Mouse (Mus musculus) CH12.LX (cell line): ENCODE measurements around the gene Gm26897. TPM values are rescaled to one million over a fixed set of nuclear protein-coding genes. Genes with fewer than 3 reads are reported as not detected.

ENCODE experiments used
- DNase-seq: peaks from one replicate; pipeline ENCODE4 v3.0.0-alpha.2; 2013; ENCODE audit errors: extremely low read depth
- H3K27ac ChIP-seq: 2 replicates; pipeline ENCODE4 v1.5.1; 2012; ENCODE audit warnings: low read depth, mild to moderate bottlenecking, control low read depth, moderate library complexity; ENCODE audit not compliant: insufficient read depth
- H3K27me3 ChIP-seq: replicated peaks from 2 replicates; pipeline ENCODE3; 2012; ENCODE audit warnings: inconsistent platforms
- H3K36me3 ChIP-seq, 2 experiments: replicated peaks in 1 of 2; 2 replicates each; pipeline versions ENCODE3 to v1.6.1; 2012; ENCODE audit warnings: inconsistent platforms in 1 of 2, low read length in 1 of 2, mild to moderate bottlenecking in 1 of 2, mixed read lengths in 1 of 2, moderate library complexity in 1 of 2; ENCODE audit not compliant: control insufficient read depth in 1 of 2, insufficient read depth in 1 of 2
- H3K4me1 ChIP-seq, 2 experiments: 2 replicates each; pipeline ENCODE4 v1.6.1; 2012; ENCODE audit warnings: inconsistent platforms in 1 of 2, moderate library complexity in 1 of 2; ENCODE audit not compliant: insufficient read depth in 2 of 2, control insufficient read depth in 1 of 2
- H3K4me2 ChIP-seq: 2 replicates; pipeline ENCODE4 v1.6.1; 2012; ENCODE audit warnings: low read depth, mild to moderate bottlenecking, control low read depth; ENCODE audit not compliant: poor library complexity, insufficient read depth, severe bottlenecking
- H3K4me3 ChIP-seq, 3 experiments: fragments of 150-350 bp in 1 of 3; sonication (generic) in 1 of 3; replicated peaks in 1 of 3; 2 replicates each; pipeline versions ENCODE3 to v1.5.1; 2011 to 2012; ENCODE audit warnings: low read depth in 2 of 3, low read length in 2 of 3, mild to moderate bottlenecking in 2 of 3, moderate library complexity in 2 of 3, control low read depth in 1 of 3, improper control_type of control experiment in 1 of 3, inconsistent platforms in 1 of 3, mixed read lengths in 1 of 3; ENCODE audit not compliant: poor library complexity in 1 of 3
- H3K79me2 ChIP-seq: replicated peaks from 2 replicates; pipeline ENCODE4 v1.6.1; 2012; ENCODE audit warnings: mild to moderate bottlenecking, moderate library complexity; ENCODE audit not compliant: control insufficient read depth, poor library complexity, insufficient read depth, severe bottlenecking; ENCODE audit errors: extremely low read depth
- H3K9ac ChIP-seq: 2 replicates; pipeline ENCODE4 v1.6.1; 2012; ENCODE audit warnings: low read depth, mild to moderate bottlenecking, control low read depth, moderate library complexity; ENCODE audit not compliant: insufficient read depth
- H3K9me3 ChIP-seq: replicated peaks from 2 replicates; pipeline ENCODE3; 2012; ENCODE audit warnings: low read length, inconsistent platforms, mixed read lengths
- BHLHE40 ChIP-seq: IDR thresholded peaks from 2 replicates; pipeline ENCODE4 v1.6.1; 2011; ENCODE audit warnings: mild to moderate bottlenecking, low read depth, low read length, improper control_type of control experiment
- CHD2 ChIP-seq: IDR thresholded peaks from 2 replicates; pipeline ENCODE4 v1.6.1; 2011; ENCODE audit warnings: low read length, improper control_type of control experiment
- CTCF ChIP-seq, 2 experiments: IDR thresholded peaks in 1 of 2; conservative IDR thresholded peaks in 1 of 2; 2 replicates each; pipeline ENCODE4 v1.5.1; 2011 to 2012; ENCODE audit warnings: low read depth in 2 of 2, low read length in 2 of 2, improper control_type of control experiment in 1 of 2, inconsistent platforms in 1 of 2, mild to moderate bottlenecking in 1 of 2, moderate library complexity in 1 of 2
- ELF1 ChIP-seq: IDR thresholded peaks from 2 replicates; pipeline ENCODE4 v1.6.1; 2014; ENCODE audit warnings: low read depth, mild to moderate bottlenecking, inconsistent platforms, low read length, improper control_type of control experiment
- EP300 ChIP-seq: IDR thresholded peaks from 2 replicates; pipeline ENCODE4 v1.6.1; 2011; ENCODE audit warnings: low read length, improper control_type of control experiment
- ETS1 ChIP-seq: conservative IDR thresholded peaks from 2 replicates; pipeline ENCODE4 v1.6.1; 2012; ENCODE audit warnings: low read depth, mild to moderate bottlenecking, inconsistent platforms, low read length, improper control_type of control experiment, moderate library complexity
- GABPA ChIP-seq: IDR thresholded peaks from 2 replicates; pipeline ENCODE4 v1.6.1; 2012; ENCODE audit warnings: low read depth, low read length, improper control_type of control experiment, inconsistent platforms; ENCODE audit not compliant: insufficient replicate concordance
- JUND ChIP-seq: conservative IDR thresholded peaks from 2 replicates; pipeline ENCODE4 v1.6.1; 2011; ENCODE audit warnings: low read depth, low read length, improper control_type of control experiment
- MAFK ChIP-seq: IDR thresholded peaks from 2 replicates; pipeline ENCODE4 v1.6.1; 2011; ENCODE audit warnings: low read length, improper control_type of control experiment; ENCODE audit not compliant: insufficient replicate concordance
- MAX ChIP-seq: IDR thresholded peaks from 2 replicates; pipeline ENCODE4 v1.6.1; 2011; ENCODE audit warnings: low read length, improper control_type of control experiment
- MEF2A ChIP-seq: IDR thresholded peaks from 2 replicates; pipeline ENCODE4 v1.6.1; 2014; ENCODE audit warnings: low read depth, mild to moderate bottlenecking, inconsistent platforms, low read length, improper control_type of control experiment, borderline replicate concordance
- MYC ChIP-seq: IDR thresholded peaks from 2 replicates; pipeline ENCODE4 v1.6.1; 2011; ENCODE audit warnings: low read depth, mild to moderate bottlenecking, improper control_type of control experiment, low read length
- NRF1 ChIP-seq: IDR thresholded peaks from 2 replicates; pipeline ENCODE4 v1.6.1; 2014; ENCODE audit warnings: low read depth, mild to moderate bottlenecking, inconsistent platforms, low read length, improper control_type of control experiment, moderate library complexity
- PAX5 ChIP-seq: IDR thresholded peaks from 2 replicates; pipeline ENCODE4 v1.6.1; 2012; ENCODE audit warnings: low read length, inconsistent platforms, mixed read lengths
- POLR2A ChIP-seq: IDR thresholded peaks from 2 replicates; pipeline ENCODE4 v1.6.1; 2011; ENCODE audit warnings: low read depth, mild to moderate bottlenecking, improper control_type of control experiment, low read length
- TBP ChIP-seq: conservative IDR thresholded peaks from 2 replicates; pipeline ENCODE4 v1.6.1; 2011; ENCODE audit warnings: low read depth, low read length, improper control_type of control experiment
- UBTF ChIP-seq: IDR thresholded peaks from 2 replicates; pipeline ENCODE4 v1.6.1; 2012; ENCODE audit warnings: low read depth, mild to moderate bottlenecking, inconsistent platforms, low read length, improper control_type of control experiment, moderate library complexity
- USF2 ChIP-seq: conservative IDR thresholded peaks from 2 replicates; pipeline ENCODE4 v1.6.1; 2011; ENCODE audit warnings: low read depth, low read length, improper control_type of control experiment
- ZC3H11A ChIP-seq: IDR thresholded peaks from 2 replicates; pipeline ENCODE4 v1.6.1; 2012; ENCODE audit warnings: low read depth, mild to moderate bottlenecking, inconsistent platforms, low read length, improper control_type of control experiment
- ZKSCAN1 ChIP-seq: IDR thresholded peaks from 2 replicates; pipeline ENCODE4 v1.6.1; 2012; ENCODE audit warnings: low read depth, inconsistent platforms, low read length, improper control_type of control experiment, borderline replicate concordance
- ZMIZ1 ChIP-seq: IDR thresholded peaks from 2 replicates; pipeline ENCODE4 v1.6.1; 2012; ENCODE audit warnings: low read depth, mild to moderate bottlenecking, inconsistent platforms, low read length, improper control_type of control experiment
- dilution Hi-C: fragments of 300-500 bp; cut with MboI; formaldehyde crosslinking; loops from 2 replicates; pipeline ENCODE4 v1.14.3; 2020; ENCODE audit warnings: low sequenced_read_pairs; ENCODE audit not compliant: extremely low pct_unique_long_range_greater_than_20kb, extremely low pct_ligation_motif_present
- in situ Hi-C: fragments of 300-500 bp; cut with MboI; formaldehyde crosslinking; loops from 3 replicates; pipeline ENCODE4 v1.14.3; 2019; ENCODE audit warnings: low sequenced_read_pairs, low pct_ligation_motif_present, low pct_unique_long_range_greater_than_20kb, mixed read lengths
- polyA plus RNA-seq: library from polyadenylated mRNA; unstranded; fragments of >175 nt; gene quantifications from 2 replicates; pipeline ENCODE4 v1.2.1, GENCODE M21; 2012; ENCODE audit warnings: low read depth; ENCODE audit not compliant: insufficient read length
- total RNA-seq, 2 experiments: library from RNA; depleted of rRNA; stranded (reverse); fragments of 300-350 nt in 1 of 2; fragments of >200 nt in 1 of 2; gene quantifications; 2 replicates each; pipeline ENCODE4 v1.2.3; 2012 to 2014

Gene Gm26897
- total and polyA plus RNA-seq, 3 experiments = not detected

DNA sequence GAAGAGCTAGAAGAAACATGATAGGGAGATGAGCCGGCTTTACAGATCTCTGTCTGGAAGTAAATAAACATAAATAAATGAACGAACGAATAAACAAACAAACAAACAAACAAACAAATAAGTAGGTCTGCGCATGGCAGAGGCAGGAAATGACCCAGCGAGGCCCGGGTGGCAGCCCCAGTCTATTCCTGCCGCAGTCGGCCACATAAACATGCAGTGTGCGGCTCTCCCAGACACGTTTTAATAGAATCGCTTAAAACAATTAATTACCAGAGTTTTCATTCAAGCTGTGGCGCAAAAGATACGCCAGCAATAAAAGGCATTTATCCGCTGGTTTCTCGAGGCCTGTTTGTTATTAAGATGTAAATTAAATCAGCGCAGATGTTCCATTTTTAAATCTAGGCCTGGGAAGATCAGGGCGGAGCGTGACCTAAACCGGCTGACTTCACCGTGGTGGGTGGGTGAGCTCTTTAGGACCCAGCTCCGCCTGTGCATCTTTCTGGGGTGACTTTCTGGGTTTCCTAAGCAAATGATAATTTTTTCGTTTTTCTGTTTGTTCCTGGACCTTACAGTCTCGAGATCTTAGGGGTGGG lies 33.9 kb upstream of the Gm26897 start:
- peaks cover 90% of the 10 kb centered on the region for H3K9me3 ChIP-seq

DNA sequence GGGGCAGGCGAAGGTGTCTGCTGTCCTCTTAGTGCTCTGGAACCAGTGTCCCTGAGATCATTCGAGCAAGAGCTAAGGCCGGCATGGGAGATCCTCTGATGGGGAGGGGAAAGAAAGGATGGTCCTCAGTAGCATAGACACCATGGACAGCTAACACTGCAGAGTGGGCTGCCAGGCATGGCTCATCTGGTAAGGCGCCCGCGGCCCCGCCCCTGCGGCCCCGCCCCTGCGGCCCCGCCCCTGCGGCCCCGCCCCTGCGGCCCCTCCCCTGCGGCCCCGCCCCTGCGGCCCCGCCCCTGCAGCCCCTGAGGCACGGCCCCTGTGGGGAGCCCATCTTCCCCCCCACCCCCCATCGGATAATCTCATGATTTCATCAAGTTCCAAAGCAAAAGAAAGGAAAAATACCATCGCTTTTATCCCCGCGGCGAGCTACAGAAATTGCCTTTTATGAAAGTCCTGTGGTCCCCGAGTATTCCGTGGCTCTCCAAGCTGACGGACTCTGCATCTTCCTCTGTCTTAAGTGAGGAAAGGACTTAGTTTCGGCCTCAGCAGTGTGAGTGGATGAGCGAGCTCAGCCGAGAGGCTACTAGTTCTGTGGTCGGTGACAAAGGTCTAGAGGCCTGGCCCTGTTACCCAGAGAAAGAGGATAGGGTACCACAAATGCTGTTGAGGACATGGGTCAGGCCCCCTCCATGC lies 31.9 kb upstream of the Gm26897 start:
- Histone ChIP-seq H3K4me1 (no peaks in the 10 kb centered on the region), H3K4me2 (no peak overlapping the region), H3K27ac (no peak overlapping the region), H3K79me2 (no peaks in the 10 kb centered on the region), H3K36me3 (no peaks in the 10 kb centered on the region), H3K4me3 (peak overlapping the region in 1 of 3 experiments; percentile 17), H3K27me3 (no peaks in the 10 kb centered on the region), H3K9ac (no peak overlapping the region), H3K9me3 (peaks cover 90% of the 10 kb centered on the region)
- dilution Hi-C loops (no loop called here), in situ Hi-C loops (no loop called here)
- DNase-seq = no peak
- TF ChIP-seq NRF1 = no peak
- TF ChIP-seq JUND = no peak
- no peak for TF ChIP-seq MAX
- TF ChIP-seq POLR2A = no peak
- no peak for TF ChIP-seq ZC3H11A
- TF ChIP-seq CHD2 = no peak
- TF ChIP-seq CTCF (conservative IDR thresholded peaks at IDR 0.05 in 1 of 2, IDR thresholded peaks at IDR 0.05 in 1 of 2; ENCODE audit: low read depth in 2 of 2, low read length in 2 of 2) = no peak
- no peak for TF ChIP-seq PAX5
- no peak for TF ChIP-seq BHLHE40
- TF ChIP-seq EP300 = no peak
- TF ChIP-seq MAFK = no peak
- TF ChIP-seq UBTF = no peak
- no peak for TF ChIP-seq ZKSCAN1
- no peak for TF ChIP-seq ZMIZ1
- no peak for TF ChIP-seq USF2
- TF ChIP-seq MEF2A = no peak
- no peak for TF ChIP-seq TBP
- TF ChIP-seq MYC = no peak

More for the DNA sequence above, 33.9 kb upstream of the Gm26897 start:
- H3K9ac ChIP-seq = no peak overlapping the region
- in situ Hi-C loops (no loop called here), dilution Hi-C loops (no loop called here)
- no peaks in the 10 kb centered on the region for H3K36me3 ChIP-seq
- H3K4me2 ChIP-seq = no peak overlapping the region
- no peak for DNase-seq
- TF ChIP-seq ETS1 (no peak), GABPA (no peak), ELF1 (no peak)
- no peaks in the 10 kb centered on the region for H3K79me2 ChIP-seq
- no peaks in the 10 kb centered on the region for H3K4me1 ChIP-seq
- H3K27me3 ChIP-seq = no peaks in the 10 kb centered on the region
- H3K27ac ChIP-seq = no peak overlapping the region
- H3K4me3 ChIP-seq = no peak overlapping the region
